Mouse (Mus musculus): ENCODE data around the gene Gal3st2.
"Not testable (repeated sequence)": the region's sequence is repeated elsewhere in the genome, so short reads cannot be mapped to it uniquely, and the experiment has no call there.

Gene Gal3st2

DNA sequence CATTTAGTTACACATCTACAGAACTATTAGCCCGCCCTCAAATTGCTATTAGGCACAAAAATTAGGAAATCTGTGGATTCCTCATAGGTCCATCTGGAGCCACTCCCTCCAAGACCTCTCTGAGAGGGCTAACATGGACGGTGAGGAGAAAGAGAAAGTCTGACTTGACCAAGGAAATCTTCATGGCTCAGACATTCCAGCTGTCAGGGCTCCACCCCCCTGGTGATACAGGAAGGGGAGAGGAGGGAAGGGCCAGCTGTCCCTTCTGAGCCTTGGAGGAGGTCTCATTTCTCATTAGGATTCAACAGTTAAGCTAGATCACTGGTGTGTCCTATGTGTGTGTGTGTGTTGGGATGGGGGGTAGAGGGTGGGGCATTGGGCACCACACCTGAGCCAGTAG lies at the start of gene Gal3st2:
Gal3st2 (plus strand) TSS at position 259 of the 400 bp plus-strand sequence.
- DNase-seq = not testable (repeated sequence)

DNA sequence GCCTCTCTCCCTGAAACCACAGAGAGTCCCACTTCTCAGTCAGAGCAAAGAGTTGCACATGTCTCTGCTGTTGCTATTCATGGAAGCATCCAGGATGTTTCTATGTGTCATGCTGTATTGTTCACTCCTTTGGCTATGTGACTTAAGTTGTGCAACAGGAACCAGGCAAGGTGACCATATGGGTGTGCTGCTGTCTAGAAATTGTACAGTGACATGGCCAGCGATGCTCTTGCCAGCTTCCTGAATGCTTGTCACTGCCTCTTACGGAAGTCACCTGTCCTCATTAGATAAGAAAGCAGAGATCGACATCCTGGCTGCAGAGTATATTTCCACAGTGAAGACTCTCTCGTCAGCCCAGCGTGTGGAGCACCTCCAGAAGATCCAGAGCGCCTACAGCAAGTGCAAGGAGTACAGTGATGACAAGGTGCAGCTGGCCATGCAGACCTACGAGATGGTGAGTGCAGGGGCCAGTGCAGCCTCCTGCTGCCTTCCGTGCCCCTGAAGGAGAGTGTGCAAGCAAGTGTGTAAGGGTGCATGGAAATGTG lies 49.5 kb upstream of the Gal3st2 start:
- no peak for DNase-seq

DNA sequence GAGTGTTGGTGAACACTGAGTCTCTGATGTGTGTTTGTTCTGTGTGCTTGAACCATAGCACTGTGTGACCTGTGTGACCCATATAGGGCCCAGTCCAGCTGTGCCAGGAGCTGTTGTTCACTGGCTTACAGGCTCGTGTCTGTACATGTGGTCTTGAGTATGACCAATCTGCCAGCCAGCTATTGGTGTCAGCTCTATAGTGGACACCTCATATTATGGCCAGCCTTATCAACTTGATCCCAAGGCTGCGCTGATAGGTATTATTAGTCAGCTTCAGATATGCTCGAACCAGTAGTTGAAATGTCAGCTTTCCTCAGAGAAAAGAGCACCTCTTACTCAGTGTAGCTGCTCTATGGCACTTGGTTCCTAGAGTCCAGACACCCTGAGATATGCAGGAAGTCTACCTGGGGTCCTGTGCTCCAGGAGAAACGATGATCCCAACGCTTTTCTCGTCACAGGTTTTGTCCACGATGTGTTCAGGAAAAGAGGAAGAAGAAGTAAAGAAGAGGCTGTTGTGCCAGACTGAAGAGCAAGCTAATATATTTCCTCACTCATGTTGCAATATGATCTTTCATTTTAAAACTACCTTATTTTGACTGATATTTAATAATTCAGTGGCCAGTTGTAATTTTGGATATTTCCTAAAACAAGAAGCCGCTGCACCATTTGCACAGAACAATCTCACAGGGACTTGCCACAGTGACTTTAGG lies 43.1 kb upstream of the Gal3st2 start:
- no peak for DNase-seq

DNA sequence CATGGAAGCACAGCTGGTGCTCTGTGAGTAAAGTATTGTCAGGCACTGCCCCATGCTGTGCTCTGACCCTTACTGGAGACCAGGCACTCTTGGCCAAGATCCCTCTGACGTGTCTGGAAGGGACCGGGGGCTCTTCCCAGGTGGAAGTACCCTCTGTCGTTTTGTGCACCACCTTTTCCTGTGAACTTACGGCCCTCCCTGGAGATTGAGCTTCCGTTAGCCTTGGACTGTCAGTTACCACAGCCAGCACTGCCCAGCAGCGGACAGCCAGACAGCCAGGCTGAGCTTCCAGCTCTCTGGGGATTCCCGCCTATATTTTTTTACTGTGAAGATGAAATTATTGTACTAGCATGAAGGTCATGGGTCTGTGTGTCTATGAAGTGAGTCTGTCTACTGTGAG lies 42.4 kb upstream of the Gal3st2 start:
- no peak for DNase-seq

DNA sequence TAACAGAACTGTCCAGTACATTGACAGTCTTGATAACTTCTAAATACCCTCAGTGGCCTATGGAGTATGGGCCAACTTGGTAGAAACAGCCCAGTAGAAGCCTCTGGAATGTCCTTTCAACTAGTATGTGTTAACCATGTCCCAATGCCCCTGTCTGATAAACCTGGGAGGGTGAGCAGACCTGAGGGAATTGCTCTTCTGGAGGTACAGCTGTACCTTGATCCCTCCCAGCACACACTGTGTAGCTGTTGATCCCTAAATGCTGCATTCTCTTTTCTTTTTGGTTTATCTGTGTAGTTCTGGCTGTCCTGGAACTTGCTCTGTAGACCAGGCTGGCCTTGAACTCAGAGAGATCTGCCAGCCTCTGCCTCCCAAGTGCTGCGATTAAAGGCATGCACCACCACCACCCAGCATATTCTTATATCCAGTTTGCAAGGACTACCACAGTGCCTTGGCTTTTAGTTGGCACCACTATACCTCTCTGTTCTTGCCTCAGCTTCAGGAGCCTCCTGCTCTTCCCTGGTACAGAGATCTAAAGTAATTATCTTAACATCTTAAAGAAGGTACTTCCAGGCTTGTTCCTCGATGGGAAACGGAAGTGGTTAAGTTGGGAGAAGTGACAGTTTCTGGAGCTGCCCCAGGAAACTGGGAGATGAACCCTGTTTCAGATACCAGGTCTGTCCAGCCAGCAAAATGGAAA lies 37.2 kb upstream of the Gal3st2 start:
- no peak for DNase-seq

DNA sequence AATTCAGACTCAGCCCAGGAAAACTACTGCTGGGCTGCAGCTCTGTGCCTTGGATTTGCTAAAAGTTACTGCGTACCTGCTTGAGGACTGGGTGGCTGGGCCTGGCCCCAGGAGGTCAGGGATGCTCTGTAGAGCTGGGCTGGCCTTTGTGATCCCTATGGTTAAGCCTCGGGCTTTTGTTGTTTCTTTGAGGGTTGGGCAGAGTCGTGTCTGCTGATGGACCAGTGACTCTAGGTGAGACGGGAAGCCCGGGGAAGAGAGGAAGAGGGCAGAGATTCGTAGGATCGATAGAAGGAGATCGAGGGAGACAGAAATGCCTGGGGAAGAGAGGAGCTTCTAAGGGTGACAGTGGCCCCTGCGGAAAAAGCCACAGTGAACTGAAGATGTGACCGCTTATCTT lies 36.5 kb upstream of the Gal3st2 start, which contains the start of gene D2hgdh:
D2hgdh (plus strand) TSS at position 301 of the 400 bp plus-strand sequence.
- DNase-seq = no peak

DNA sequence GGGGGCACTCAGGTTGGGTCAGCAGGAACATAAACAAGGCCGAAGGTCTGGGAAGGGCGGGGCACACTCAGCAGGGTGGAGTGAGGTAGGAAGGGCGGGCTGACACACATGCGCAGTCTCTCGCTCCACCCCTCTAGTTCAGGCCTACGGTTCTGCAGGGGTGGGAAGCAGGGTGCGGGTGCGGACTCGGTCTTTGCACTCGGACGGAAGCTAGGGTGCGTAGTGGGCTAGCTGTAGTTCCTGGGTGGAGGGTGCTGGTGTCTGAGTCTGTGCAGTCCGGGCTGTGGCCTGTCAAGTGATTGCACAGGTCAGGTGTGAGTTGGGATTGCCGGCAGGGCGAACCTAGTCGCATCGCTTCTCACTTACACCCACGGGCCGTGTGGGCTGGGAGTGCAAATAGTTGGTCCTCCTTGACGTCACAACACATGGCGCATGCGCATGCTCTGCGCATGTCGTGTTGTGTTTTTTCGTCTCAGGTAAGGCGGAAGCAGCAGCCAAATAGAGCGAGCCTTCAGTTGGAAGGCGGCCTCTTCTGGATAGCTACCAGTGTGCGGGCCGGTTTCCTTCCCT lies 35.9 kb upstream of the Gal3st2 start:
- DNase-seq = peak; percentile 97

DNA sequence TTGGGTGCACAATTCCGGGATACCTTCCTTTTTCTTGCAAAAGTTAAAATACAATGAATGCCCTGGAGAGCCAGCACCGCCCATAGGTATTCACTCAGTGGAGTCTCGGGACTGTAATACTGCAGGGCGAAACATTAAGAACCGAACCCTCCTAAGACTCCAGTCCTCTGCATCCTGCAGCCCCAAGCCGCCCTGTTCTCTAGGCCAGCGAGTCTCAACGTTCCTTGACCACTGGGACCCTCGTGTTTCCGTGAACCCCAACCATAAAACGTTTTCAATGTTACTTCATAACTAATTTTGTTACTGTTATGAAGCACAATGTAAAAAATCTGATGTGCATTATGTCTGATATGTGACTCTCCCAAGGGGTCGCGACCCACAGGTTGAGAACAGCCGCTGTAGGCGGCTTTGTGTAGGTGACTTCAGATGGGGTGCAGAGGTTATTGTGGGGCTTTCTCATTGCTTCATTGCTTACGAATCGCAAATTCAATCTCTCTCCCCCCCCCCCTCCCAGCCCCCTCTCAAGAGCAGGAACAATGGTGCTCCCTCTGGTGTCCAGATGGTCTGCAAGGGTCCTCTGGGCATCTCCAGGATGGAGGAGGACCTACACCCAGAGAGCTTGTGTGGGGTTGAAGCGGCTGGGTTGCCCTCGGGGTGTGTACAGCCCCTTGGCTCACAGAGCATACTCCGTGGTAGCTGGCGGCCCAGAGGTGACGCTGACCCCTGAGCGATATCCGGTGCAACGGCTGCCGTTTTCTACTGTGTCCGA lies 35.2 kb upstream of the Gal3st2 start:
- DNase-seq = no peak

DNA sequence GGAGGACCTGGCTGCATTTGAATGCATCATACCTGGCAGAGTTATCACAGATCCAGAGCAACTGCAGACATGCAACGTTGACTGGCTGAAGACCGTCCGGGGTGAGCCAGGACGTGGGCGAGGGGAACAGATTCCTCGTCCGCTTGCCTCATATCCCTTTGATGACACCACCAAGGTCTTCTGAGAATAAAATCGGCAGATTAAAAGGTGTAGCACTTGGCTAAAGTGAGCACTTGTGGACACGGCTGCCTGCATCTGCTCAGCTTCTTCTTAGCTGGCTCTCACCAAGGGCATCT lies 34.6 kb upstream of the Gal3st2 start:
- DNase-seq = no peak

DNA sequence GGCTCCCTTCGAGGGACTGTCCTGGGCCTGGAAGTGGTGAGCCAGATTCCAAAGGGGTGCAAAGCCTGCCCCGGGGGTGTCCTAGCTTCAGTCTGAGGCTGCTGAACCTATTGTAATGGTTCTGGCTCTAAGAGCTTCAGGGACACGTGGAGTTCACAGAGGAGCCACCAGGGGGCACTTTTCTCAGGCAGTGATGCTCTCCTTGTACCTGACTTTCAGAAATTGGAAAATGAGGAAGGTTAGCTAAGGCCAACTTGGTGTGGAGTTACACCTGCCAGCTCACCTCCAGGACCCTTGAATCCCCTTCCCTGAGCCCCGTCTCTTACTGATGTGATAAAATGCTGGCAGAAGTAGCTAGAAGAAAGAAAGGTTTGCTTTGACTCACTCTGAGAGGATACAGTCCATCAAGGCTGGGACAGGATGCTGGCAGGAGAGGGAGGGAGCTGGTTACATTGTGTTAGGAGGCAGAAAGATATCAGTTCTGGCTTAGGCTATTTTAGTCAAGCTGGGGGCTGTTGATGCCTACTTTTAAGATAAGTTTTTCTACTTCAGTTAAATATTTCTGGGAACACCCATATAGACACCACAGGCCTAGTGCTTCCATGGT lies 28.2 kb upstream of the Gal3st2 start:
- DNase-seq = not testable (repeated sequence)

DNA sequence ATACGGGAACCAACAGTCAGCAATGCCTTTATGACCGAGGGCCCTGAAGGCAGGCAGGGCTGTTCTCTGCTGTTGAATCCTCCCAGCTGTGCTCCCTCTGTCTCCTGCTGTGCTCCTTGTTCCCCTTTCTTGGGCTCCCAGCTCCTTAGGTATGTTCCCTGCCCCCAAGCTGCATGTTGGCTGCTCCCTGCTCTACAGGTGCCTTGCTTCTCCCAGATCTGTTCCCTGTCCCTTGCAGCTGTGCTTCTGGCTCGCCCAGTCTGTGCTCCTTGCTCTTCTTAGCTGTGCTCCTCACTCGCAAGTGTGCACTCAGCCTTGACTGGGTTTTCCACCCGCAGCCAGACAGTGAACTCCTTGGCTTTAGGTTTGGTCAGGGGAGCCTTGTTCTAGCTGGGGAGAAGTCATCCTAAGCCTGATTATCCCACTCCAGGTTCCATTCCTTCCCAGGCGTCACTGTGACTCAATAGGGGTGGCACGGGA lies 26.4 kb upstream of the Gal3st2 start:
- DNase-seq = no peak

DNA sequence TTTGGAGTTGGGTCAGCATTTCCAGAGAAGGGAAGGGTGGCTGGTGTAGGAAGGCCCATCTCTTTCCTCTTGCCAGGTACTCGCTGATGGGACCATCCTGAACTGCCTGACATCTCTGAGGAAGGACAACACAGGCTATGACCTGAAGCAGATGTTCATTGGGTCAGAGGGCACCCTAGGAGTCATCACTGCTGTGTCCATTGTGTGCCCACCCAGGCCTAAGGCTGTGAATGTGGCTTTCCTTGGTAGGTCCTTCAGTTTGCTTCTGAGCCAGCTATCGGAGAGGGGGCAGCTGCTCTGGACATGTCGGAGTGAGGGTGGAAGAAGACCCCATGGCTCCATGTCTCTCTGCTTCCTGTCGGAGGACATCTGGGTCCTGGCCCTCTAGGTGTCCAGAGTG lies 25.9 kb upstream of the Gal3st2 start:
- no peak for DNase-seq

DNA sequence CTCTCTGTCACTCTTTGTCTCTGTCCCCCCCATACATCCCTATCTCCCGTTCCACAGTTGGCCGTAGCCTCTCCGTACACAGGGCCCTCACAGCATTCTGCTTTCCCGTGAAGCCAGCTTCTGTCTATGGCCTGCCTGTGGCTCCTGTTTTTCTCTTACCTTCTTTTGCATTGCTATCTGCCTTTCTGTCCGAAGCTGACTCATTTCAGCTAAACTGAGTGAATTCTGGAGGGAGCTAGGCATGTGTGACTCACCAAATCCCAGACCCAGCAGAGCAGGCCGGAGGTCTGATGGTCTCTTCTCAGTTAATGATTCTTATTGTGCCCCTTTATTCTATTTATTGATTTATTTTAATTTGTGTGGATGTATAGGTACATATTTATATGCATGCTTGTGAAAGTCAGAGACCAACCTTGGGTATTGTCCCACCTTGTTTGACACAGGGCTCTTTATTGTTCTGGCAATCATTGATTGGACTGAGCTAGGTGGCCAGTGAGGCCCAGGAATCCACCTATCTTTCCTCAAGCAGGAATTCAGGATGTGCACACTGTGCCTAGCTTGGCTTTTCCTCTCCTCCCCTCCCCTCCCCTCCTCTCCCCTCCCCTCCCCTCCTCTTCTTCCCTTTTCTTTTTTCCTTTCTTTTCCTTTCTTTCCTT lies 25.1 kb upstream of the Gal3st2 start:
- DNase-seq = no peak

DNA sequence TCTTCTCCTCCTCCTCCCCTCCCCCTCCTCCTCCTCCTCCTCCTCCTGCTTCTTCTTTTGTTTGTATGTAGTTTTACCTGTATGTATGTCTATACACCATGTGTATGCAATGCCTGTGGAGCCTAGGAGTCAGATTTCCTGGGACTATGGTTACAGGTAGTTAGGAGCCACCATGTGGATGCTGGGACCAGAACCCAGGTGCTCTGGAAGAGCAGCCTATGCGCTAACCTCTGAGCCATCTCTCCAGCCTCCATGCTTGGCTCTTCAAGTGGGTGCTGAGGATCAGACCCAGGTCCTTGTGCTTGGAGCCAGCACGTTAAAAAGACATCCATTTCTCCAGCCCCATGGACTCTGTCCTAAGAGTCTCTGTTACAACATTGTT lies 24.6 kb upstream of the Gal3st2 start:
- no peak for DNase-seq

DNA sequence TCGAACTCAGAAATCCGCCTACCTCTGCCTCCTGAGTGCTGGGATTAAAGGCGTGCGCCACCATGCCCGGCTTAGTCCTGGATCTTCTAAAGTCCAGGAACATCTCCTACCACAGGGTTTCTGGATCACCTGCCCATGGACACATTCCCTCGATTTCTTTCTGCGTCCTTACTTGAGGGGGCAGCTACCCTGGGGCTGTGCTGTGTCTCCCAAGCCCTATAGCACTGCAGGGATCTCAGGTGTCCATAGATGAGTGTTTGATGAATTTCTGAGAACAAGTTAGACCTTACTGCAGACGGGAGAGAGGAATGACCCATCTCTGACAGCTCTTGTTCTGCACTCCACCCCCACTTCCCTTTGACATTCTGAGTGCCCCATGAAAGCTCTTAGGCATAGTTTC lies 23.8 kb upstream of the Gal3st2 start:
- no peak for DNase-seq

DNA sequence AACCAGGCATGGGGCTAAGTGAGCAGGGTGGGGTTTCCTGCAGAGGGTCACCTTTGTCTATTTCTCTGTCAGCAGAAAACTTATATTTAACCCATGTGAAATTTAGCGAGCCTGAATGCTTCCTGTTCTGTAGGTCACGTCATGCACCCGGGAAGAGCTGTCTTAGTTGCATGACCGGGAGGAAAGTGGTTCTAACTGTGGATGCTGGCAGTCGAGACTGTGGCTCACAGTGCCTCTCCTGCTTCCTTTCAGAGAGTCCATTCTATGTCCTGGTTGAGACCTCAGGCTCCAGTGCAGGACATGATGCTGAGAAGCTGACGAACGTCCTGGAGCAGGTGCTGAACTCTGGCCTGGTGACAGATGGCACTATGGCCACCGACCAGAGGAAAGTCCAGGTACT lies 22.5 kb upstream of the Gal3st2 start:
- DNase-seq = not testable (repeated sequence)

DNA sequence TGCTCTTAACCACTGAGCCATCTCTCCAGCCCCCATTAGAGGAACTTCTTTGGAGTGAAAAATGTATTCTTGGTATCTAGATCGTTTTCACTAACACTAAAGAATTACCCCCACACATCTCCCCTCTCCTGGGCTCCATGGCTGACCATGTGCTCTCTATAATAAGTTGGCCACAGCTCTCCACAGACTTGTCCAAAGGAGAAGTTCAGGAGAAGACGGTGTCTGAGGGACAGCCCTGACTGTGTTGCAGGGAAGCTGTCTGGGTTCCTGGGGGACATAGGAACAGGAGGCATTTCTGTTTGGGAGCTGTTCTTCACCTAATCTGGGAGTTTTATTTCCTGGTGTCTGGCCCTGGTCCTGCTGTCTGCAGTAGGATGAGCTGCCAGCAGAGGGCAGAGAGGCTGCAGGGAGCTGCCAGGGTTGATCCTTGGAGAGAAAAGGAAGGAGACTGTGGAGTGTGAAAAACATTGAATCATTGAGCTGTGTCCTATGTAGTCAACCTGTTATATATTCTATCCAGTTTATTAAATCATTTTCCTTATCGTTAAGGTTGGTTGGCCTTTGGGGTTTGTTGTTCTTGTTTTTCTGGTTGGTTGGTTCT lies 15.2 kb upstream of the Gal3st2 start:
- not testable (repeated sequence) for DNase-seq

DNA sequence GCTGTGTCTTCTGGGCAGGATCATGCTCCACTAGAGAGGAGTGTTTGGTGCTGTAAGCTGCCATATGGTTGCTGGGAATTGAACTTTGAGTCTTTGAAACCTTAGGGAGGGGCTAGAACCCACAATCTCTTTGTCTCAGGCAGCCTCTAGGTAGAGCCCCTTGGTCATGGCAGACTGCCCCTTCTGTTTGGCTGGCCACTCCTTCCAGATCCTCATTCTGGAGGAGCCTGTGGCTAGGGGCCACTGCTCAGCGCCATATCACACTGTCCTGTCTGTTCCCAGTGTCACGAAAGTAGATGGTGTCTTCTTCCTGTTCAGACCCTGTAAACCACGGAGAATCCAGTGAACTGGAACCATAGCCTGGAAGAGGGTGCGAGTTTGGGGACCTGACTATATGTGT lies 5.3 kb upstream of the Gal3st2 start:
- DNase-seq = not testable (repeated sequence)

DNA sequence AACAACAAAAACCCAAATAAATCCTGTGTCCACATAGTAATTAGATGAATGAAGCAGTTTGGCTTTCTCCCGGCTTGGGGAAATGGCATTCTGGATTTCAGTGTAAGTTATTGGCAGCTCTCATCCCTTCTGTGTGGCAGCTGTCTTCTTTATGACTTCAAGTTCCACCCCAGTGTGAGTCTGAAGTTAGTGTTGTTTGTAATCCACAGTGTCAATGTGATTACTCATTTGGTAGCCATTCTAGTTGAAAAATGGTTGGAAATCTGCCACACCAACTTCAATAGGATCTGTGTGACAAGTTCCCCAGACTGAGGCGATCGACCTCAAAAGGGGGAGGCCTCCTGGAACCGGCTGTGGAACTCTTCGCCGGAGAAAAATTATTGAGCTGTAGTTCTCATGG lies 3.7 kb upstream of the Gal3st2 start:
- DNase-seq = no peak

DNA sequence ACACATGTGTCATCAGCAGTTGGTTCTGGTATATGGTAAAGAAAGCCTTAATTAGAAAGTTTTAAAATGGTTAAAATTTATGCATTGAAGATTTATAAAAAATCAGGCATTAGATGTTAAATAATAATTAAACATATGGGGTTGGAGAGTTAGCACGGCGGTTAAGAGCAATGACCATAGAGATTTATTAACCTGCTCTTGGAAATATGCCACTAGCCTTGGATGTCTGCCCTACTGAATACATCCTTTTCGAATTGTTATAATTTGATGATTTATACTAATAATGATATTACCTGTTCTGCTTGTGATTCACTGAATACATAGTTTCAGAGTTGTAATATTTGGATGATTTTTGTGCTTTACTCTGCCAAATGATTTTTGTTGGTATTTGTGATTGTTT lies 3.1 kb upstream of the Gal3st2 start:
- DNase-seq = no peak

DNA sequence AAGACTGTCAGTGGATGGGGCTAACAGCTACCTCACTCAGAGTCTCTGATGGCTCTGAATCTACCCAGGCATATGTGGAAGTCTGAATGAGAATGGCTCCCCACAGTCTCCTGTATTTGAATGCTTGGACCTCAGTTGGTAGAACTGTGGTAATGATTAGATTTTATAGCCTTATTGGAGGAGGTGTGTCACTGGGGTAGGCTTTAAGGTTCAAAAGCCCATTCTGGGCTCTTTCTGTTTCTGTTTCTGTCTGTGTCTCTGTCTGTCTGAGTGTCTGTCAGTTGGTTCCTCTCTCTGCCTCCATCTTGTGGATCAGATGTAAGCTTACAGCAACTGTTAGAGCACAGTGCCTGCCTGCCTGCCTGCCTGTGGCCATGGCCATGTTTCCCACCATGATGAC lies 1.5 kb upstream of the Gal3st2 start:
- no peak for DNase-seq

DNA sequence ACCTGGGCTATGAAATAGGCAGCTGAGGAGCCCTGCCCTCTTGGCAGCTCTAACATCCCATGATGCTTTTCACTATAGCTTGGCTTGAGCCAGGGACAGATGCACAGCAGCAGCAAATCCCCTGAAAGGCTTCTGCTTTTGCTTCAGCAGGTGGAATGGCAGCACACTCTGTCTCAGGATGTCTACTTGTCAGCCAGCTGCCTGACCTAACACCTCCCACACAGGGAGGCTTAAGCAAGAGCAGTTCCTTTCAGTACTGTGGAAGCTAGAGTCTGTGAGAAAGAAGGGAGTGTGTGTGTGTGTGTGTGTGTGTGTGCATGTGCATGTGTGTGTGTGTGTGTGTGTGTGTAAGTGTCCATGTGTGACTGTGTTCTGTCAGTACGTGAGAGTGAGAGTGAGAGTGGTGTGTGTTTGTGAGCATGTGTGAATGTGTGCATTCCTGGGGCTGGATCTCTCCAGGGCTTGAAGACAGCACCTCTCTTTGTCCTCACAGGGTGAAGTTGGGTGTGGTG lies 10.5 kb downstream of the Gal3st2 start:
- DNase-seq = not testable (repeated sequence)

All from kidney, adult 18-20 months (tissue).